Mouse (Mus musculus): ENCODE data around the gene Gm9945.

Gm9945 gene

GRCm38 (mm10) chr11:53522930-53523329 lies 43.0 kb downstream of the Gm9945 start:
- DNase-seq (ENCODE audit: low read depth, low spot score) = no peak

- DNase-seq (ENCODE audit: low read depth, low spot score) = no peak
Measured at GRCm38 (mm10) chr11:53523545-53524405, 43.8 kb downstream of the Gm9945 start.

GRCm38 (mm10) chr11:53524905-53525304 lies 44.9 kb downstream of the Gm9945 start:
- no peak for DNase-seq (ENCODE audit: low read depth, low spot score)

GRCm38 (mm10) chr11:53525461-53525860 lies 45.5 kb downstream of the Gm9945 start:
- DNase-seq (ENCODE audit: low read depth, low spot score) = no peak

- DNase-seq (ENCODE audit: low read depth, low spot score) = no peak
Measured at GRCm38 (mm10) chr11:53528397-53529252, 48.7 kb downstream of the Gm9945 start.

GRCm38 (mm10) chr11:53529253-53529557 lies 49.2 kb downstream of the Gm9945 start:
- DNase-seq (ENCODE audit: low read depth, low spot score) = no peak

GRCm38 (mm10) chr11:53530001-53530400 lies 50.0 kb downstream of the Gm9945 start:
- DNase-seq (ENCODE audit: low read depth, low spot score) = no peak

Data from retina, postnatal 7 days (tissue).